Mouse (Mus musculus) liver, postnatal 0 days (tissue): Measurements from ENCODE around the gene Ivl. TPM values are rescaled to one million over a fixed set of nuclear protein-coding genes. Genes with fewer than 3 reads are reported as not detected.

Experiments
- ATAC-seq: fragments of 200-750 bp; cut with Nextera tagmentation; 2 replicates; pipeline ENCODE4 v1.8.0; 2017; ENCODE audit warnings: mild to moderate bottlenecking, moderate library complexity
- DNase-seq: peaks from one replicate; pipeline ENCODE4 v3.0.0-alpha.2; 2016
- H3K27ac ChIP-seq: fragments of 300-500 bp; sonication (generic); 2 replicates; pipeline ENCODE4 v1.5.1; 2014; ENCODE audit warnings: antibody characterized with exemption, moderate library complexity, mild to moderate bottlenecking, low read depth
- H3K27me3 ChIP-seq: fragments of 300-500 bp; sonication (generic); 2 replicates; pipeline ENCODE4 v1.6.1; 2014; ENCODE audit warnings: low read length, control low read depth, mixed read lengths; ENCODE audit not compliant: insufficient read depth
- H3K36me3 ChIP-seq: fragments of 300-500 bp; sonication (generic); replicated peaks from 2 replicates; pipeline ENCODE4 v1.6.1; 2014; ENCODE audit warnings: mild to moderate bottlenecking, control low read depth, low read length, moderate library complexity, mixed read lengths; ENCODE audit not compliant: insufficient read depth
- H3K4me1 ChIP-seq: fragments of 300-500 bp; sonication (generic); 2 replicates; pipeline ENCODE4 v1.6.1; 2014; ENCODE audit warnings: antibody characterized with exemption, mild to moderate bottlenecking, control low read depth; ENCODE audit not compliant: insufficient read depth
- H3K4me2 ChIP-seq: fragments of 300-500 bp; sonication (generic); 2 replicates; pipeline ENCODE4 v1.6.1; 2014; ENCODE audit warnings: low read depth, mild to moderate bottlenecking, low read length, moderate library complexity, mixed read lengths
- H3K4me3 ChIP-seq: fragments of 300-500 bp; sonication (generic); 2 replicates; pipeline ENCODE4 v1.5.1; 2014; ENCODE audit warnings: low read depth, low read length
- H3K9ac ChIP-seq: fragments of 300-500 bp; sonication (generic); replicated peaks from 2 replicates; pipeline ENCODE4 v1.6.1; 2014; ENCODE audit warnings: mild to moderate bottlenecking, moderate library complexity
- H3K9me3 ChIP-seq: fragments of 300-500 bp; sonication (generic); 2 replicates; pipeline ENCODE4 v1.6.1; 2016; ENCODE audit warnings: mild to moderate bottlenecking, control low read depth, low read length, mixed read lengths
- CTCF ChIP-seq: sonication (generic); IDR thresholded peaks from 2 replicates; pipeline ENCODE4 v1.5.1; 2016; ENCODE audit warnings: antibody characterized with exemption, low read depth
- EP300 ChIP-seq: IDR thresholded peaks from 2 replicates; pipeline ENCODE4 v1.6.1; 2016; ENCODE audit warnings: antibody characterized with exemption, low read depth, mild to moderate bottlenecking
- WGBS: fragments of 180-500 bp; shearing (Covaris S2); extraction: QIAGEN DNeasy Blood & Tissue Kit; methylation state at CpG from one replicate; pipeline ENCODE4 v1.1.7; 2014; ENCODE audit not compliant: insufficient replicate concordance; 5-methylcytosine and 5-hydroxymethylcytosine counted together
- polyA plus RNA-seq: library from polyadenylated mRNA; unstranded; fragments of >200 nt; fragmentation: Nextera tagmentation; extraction: Ambion mirVana; gene quantifications from 2 replicates; pipeline ENCODE4 v1.2.1, GENCODE M21; 2015

The Ivl gene
- polyA plus RNA-seq, 1 experiment from 2014 or later, result not detected

GRCm38 (mm10) chr3:92578652-92579413 is 5.3 kb upstream of the Ivl start:
- H3K9me3 ChIP-seq, result no peaks in the 10 kb centered on the region

GRCm38 (mm10) chr3:92572514-92573155 is 900 bp downstream of the Ivl start:
- H3K9ac ChIP-seq, result no peak overlapping the region
- no peaks in the 10 kb centered on the region for H3K9me3 ChIP-seq
- no peak overlapping the region for H3K27ac ChIP-seq
- H3K27me3 ChIP-seq, result no peaks in the 10 kb centered on the region
- WGBS, result 35% methylated on average over 2 of the region's 2 CpGs
- no peak overlapping the region for H3K4me2 ChIP-seq
- H3K36me3 ChIP-seq, result no peaks in the 10 kb centered on the region
- H3K4me1 ChIP-seq, result no peaks in the 10 kb centered on the region
- H3K4me3 ChIP-seq, result no peak overlapping the region
- ATAC-seq (no peak), DNase-seq (no peak)
- TF ChIP-seq EP300, result no peak
- no peak for TF ChIP-seq CTCF

More at GRCm38 (mm10) chr3:92578652-92579413, 5.3 kb upstream of the Ivl start:
- peak overlapping the region; percentile 45; the same call in 1 of the 2 replicates for H3K27ac ChIP-seq
- H3K27me3 ChIP-seq, result no peaks in the 10 kb centered on the region
- no peaks in the 10 kb centered on the region for H3K36me3 ChIP-seq
- ATAC-seq (peak; percentile 95), DNase-seq (peak; percentile 25)
- H3K4me2 ChIP-seq, result no peak overlapping the region
- no peak overlapping the region for H3K4me3 ChIP-seq
- 55% methylated on average over 4 of the region's 4 CpGs for WGBS
- H3K9ac ChIP-seq, result no peak overlapping the region
- peaks cover 4% of the 10 kb centered on the region; the same call in 1 of the 2 replicates for H3K4me1 ChIP-seq
- no peak for TF ChIP-seq CTCF
- peak; percentile 40; the same call in 1 of the 2 replicates for TF ChIP-seq EP300

GRCm38 (mm10) chr3:92568752-92569151 is 4.8 kb downstream of the Ivl start:
- no peaks in the 10 kb centered on the region for H3K9me3 ChIP-seq
- no peaks in the 10 kb centered on the region for H3K36me3 ChIP-seq
- H3K27me3 ChIP-seq, result no peaks in the 10 kb centered on the region
- DNase-seq (no peak), ATAC-seq (no peak)
- H3K9ac ChIP-seq, result no peak overlapping the region
- TF ChIP-seq CTCF, result no peak
- TF ChIP-seq EP300, result no peak
- WGBS, result 68% methylated on average over 2 of the region's 2 CpGs
- no peak overlapping the region for H3K4me3 ChIP-seq
- H3K4me2 ChIP-seq, result no peak overlapping the region
- H3K27ac ChIP-seq, result no peak overlapping the region
- no peaks in the 10 kb centered on the region for H3K4me1 ChIP-seq

GRCm38 (mm10) chr3:92565418-92565817 is 8.1 kb downstream of the Ivl start:
- Histone ChIP-seq H3K4me3 (no peak overlapping the region), H3K9me3 (no peaks in the 10 kb centered on the region), H3K36me3 (no peaks in the 10 kb centered on the region), H3K27ac (no peak overlapping the region), H3K4me1 (no peaks in the 10 kb centered on the region), H3K27me3 (no peaks in the 10 kb centered on the region), H3K4me2 (no peak overlapping the region), H3K9ac (no peak overlapping the region)
- TF ChIP-seq EP300 (no peak), CTCF (peak; percentile 56)
- ATAC-seq (no peak), DNase-seq (no peak)

GRCm38 (mm10) chr3:92534411-92534810 is 39.1 kb downstream of the Ivl start, which contains the start of gene 2310046K23Rik:
Gene 2310046K23Rik (minus strand): TSS chr3:92534511.
- H3K9me3 ChIP-seq, result no peaks in the 10 kb centered on the region
- H3K36me3 ChIP-seq, result no peaks in the 10 kb centered on the region
- no peak within 1 kb of the TSS for H3K4me3 ChIP-seq
- ATAC-seq (no peak), DNase-seq (no peak)
- no peak within 1 kb of the TSS for H3K4me2 ChIP-seq
- no peak within 1 kb of the TSS for H3K27ac ChIP-seq
- no peak within 1 kb of the TSS for H3K9ac ChIP-seq
- H3K27me3 ChIP-seq, result no peaks in the 10 kb centered on the region
- TF ChIP-seq CTCF (no peak), EP300 (no peak)
- H3K4me1 ChIP-seq, result no peaks in the 10 kb centered on the region
- 87% methylated on average over 3 of the region's 3 CpGs for WGBS

Other genes starting within 250 kb of the Ivl start
- not detected in 2 replicates for gene Sprr2d, start 234.6 kb downstream of the Ivl start, polyA plus RNA-seq
- not detected in 2 replicates for gene Sprr2e, start 221.6 kb downstream of the Ivl start, polyA plus RNA-seq
- gene Sprr2f, start 208.5 kb downstream of the Ivl start, polyA plus RNA-seq, result not detected in 2 replicates
- not detected in 2 replicates for gene Sprr2h, start 188.1 kb downstream of the Ivl start, polyA plus RNA-seq
- not detected in 2 replicates for gene Sprr2i, start 165.7 kb downstream of the Ivl start, polyA plus RNA-seq
- gene Sprr2j-ps, start 155.7 kb downstream of the Ivl start, polyA plus RNA-seq, result not detected in 2 replicates
- gene Gm9774, start 144.3 kb downstream of the Ivl start, polyA plus RNA-seq, result 4.1 and 4.5 TPM in 2 replicates
- gene Sprr2k, start 141.2 kb downstream of the Ivl start, polyA plus RNA-seq, result 0.18 TPM in 1 of 2 replicates, not detected in the other
- not detected in 2 replicates for gene Sprr1b, start 134.9 kb downstream of the Ivl start, polyA plus RNA-seq
- gene Sprr3, start 115.0 kb downstream of the Ivl start, polyA plus RNA-seq, result not detected in 2 replicates
- 0.14 TPM in 1 of 2 replicates, not detected in the other for gene Sprr1a, start 87.8 kb downstream of the Ivl start, polyA plus RNA-seq
- gene Sprr4, start 73.2 kb downstream of the Ivl start, polyA plus RNA-seq, result not detected in 2 replicates
- not detected in 2 replicates for gene 2310046K23Rik, start 39.2 kb downstream of the Ivl start, polyA plus RNA-seq
- 5.1 and 6.3 TPM in 2 replicates for gene Smcp, start 15.3 kb upstream of the Ivl start, polyA plus RNA-seq
- gene 2210017I01Rik, start 33.8 kb upstream of the Ivl start, polyA plus RNA-seq, result not detected in 2 replicates
- not detected in 2 replicates for gene Lce6a, start 47.9 kb upstream of the Ivl start, polyA plus RNA-seq
- not detected in 2 replicates for gene Lce1a1, start 74.6 kb upstream of the Ivl start, polyA plus RNA-seq
- not detected in 2 replicates for gene Lce1b, start 83.2 kb upstream of the Ivl start, polyA plus RNA-seq
- gene Lce1a2, start 96.6 kb upstream of the Ivl start, polyA plus RNA-seq, result not detected in 2 replicates
- not detected in 2 replicates for gene Lce1c, start 105.5 kb upstream of the Ivl start, polyA plus RNA-seq
- gene Lce1d, start 113.5 kb upstream of the Ivl start, polyA plus RNA-seq, result not detected in 2 replicates
- not detected in 2 replicates for gene Lce1e, start 135.3 kb upstream of the Ivl start, polyA plus RNA-seq
- not detected in 2 replicates for gene Lce1f, start 146.6 kb upstream of the Ivl start, polyA plus RNA-seq
- not detected in 2 replicates for gene Gm38119, start 165.4 kb upstream of the Ivl start, polyA plus RNA-seq
- not detected in 2 replicates for gene Lce1g, start 178.6 kb upstream of the Ivl start, polyA plus RNA-seq
- not detected in 2 replicates for gene Lce1h, start 191.3 kb upstream of the Ivl start, polyA plus RNA-seq
- not detected in 2 replicates for gene Lce1i, start 205.2 kb upstream of the Ivl start, polyA plus RNA-seq
- not detected in 2 replicates for gene Lce1j, start 216.8 kb upstream of the Ivl start, polyA plus RNA-seq
- not detected in 2 replicates for gene Lce1k, start 234.2 kb upstream of the Ivl start, polyA plus RNA-seq